Mouse (Mus musculus): ENCODE measurements around the gene Ddi1. TPM values are rescaled to one million over a fixed set of nuclear protein-coding genes. Genes with fewer than 3 reads are reported as not detected.
"Not testable (repeated sequence)": the region's sequence is repeated elsewhere in the genome, so short reads cannot be mapped to it uniquely, and the experiment has no call there.

The Ddi1 gene
- total RNA-seq (2021) = not detected

DNA sequence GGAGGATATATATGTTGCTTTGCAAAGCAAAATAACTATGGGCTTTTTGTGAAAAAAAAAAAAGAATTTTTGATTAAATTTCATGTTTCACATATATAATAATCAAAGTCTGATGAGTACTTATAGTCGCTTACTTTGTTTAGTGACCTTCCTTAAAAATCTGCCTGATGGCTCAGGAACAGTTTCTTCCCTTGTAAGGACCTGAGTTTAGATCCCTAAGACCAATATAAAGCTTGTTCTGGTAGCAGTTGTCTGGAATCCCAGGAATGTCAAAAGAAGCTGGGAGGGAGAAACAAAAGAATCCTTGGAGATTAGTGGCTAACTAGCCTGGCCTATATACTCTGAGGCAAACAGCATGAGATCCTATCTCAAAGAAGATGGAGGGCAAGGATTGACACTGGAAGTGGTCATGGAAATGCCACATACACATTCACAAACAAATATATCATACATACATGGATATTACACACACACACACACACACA is at the start of gene Ddi1:
Gene Ddi1 (minus strand): TSS at position 51 of the 485 bp plus-strand sequence.
- no peak for DNase-seq (ENCODE audit: low spot score)
- intact Hi-C loops (cut with DNase I) = no loop called here

DNA sequence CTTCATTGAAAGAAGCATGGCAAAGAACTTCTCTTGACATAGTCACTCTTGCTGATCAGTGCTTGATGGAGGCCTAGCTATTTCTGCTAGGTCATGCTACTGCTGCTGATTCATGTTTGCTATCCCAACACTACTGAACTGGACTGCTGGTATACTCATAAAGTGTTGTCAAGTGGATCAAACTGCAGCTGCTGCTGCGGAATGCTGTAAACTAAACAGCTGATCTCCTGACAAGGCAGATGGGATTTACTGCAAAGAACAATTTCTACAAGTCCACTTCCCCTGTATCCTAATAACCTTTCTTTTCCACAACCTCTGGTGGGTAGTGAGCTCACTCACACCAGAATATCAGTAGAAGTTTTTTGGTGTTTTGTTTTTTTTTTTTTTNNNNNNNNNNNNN is 47.5 kb upstream of the Ddi1 start:
- intact Hi-C loops (cut with DNase I) = no loop called here
- DNase-seq (ENCODE audit: low spot score) = no peak

DNA sequence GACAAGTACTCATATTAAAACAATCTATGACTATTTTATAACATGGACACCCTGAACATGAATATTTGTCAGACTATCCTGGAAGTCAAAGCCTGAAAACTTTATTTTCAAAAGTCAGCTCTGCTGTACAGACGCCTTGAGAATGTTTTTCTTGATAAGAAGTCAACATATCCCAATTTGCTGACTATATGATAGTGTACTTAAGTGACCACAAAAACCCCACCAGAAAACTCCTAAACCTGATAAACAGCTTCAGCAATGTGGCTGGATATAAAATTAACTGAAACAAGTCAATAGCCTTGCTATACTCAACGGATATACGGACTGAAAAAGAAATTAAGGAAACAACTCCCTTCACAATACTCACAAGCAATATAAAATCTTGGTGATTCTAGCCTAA is 36.2 kb upstream of the Ddi1 start:
- intact Hi-C loops (cut with DNase I) = no loop called here
- no peak for DNase-seq (ENCODE audit: low spot score)

DNA sequence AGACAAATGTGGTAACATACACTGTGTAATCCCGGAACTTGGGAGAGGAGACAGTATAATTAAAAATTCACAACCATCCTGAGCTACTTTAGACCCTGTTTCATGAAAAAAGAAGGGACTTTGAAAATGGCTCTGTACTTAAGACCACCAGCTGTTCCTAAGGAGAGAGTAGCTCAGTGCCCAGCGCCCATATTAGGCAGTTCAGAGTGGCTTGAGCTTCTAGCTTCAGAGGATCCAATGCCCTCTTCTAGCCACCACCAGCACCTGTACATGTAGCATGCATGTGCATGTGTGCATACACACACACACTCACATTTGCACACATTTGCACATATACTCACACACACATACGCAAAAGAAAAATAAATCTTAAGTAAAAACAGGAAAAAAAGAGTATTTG is 34.9 kb upstream of the Ddi1 start:
- DNase-seq (ENCODE audit: low spot score) = no peak
- intact Hi-C loops (cut with DNase I) = no loop called here

DNA sequence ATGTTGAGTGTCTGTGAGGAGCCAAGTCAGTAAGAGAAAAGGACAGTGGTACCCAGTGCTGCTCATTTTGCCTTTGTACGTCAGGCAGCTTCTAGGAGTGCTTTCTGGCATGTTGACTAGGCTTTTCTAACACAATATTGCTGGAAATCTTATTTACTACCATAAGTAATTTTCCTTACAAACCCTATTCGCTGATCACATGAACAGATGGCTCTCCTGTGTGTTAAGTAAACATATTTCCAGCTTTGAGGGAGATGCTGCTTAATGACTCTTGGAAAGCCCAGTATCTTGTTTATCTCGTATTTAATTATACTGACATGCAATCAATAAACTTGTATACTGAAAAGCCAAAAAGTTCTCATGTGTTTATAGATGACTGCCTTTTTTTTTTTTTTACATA is 32.4 kb upstream of the Ddi1 start:
- intact Hi-C loops (cut with DNase I) = no loop called here
- DNase-seq (ENCODE audit: low spot score) = no peak

DNA sequence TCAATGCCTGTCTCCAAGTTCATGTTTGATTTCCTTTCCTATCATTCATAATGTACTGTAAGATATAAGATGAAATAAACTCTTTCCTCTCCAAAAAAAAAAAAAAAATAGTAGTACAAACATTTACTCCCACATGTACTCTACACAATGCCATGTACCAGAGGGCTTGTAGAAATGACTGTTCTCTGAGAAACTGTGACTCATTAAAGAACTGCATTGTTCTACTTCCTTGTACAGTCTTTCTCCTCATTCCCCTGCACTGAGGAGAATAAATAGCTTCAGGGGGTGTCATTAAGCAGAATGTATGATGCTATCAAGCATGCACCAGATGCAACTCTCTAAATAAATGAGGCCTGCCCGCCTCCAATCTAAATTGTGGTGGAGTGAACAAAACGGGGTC is 28.9 kb upstream of the Ddi1 start:
- no peak for DNase-seq (ENCODE audit: low spot score)
- intact Hi-C loops (cut with DNase I) = no loop called here

DNA sequence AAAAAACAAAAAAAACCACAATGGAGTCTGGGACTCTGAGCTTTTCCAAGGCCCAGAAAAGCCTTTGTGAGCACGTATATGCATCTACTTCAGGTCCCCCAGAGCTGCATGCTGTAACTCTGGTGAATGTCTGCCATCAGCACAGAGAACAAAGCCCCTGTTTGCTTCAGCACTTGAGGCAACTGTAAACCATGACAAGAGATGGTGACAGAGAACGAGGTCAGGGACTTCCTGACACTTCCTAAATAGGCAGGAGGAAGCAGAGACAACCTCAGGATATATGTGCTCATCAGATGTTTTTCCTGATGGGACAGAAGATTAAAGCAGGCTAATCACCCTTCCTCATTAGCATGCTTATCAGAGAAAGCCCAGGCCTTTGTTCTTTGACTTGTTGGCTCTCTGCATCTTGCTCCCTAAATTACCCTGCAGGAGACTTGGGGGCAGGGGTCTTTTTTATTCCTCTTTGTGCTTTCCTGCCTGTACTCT is 19.6 kb upstream of the Ddi1 start:
- intact Hi-C loops (cut with DNase I) = no loop called here
- DNase-seq (ENCODE audit: low spot score) = no peak

DNA sequence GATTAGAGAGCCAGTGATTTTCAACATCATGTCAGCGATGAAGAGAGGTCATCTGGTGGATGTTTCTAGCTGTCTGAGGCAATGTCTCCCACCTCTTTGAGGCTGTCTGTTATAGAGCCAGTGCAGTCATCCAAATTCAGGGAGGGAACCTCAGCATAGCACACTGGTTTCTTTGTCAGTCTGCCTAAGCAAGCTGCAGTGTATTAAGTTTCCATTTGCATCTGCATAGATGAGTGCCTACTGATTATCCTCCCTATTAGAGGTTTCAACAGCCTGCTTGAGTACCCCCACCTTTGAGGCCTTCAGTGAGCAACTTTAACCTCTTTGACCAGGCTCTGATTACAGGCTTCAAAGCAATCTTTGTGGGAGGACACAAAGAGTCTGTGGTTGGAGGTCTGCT is 17.1 kb upstream of the Ddi1 start:
- intact Hi-C loops (cut with DNase I) = no loop called here

DNA sequence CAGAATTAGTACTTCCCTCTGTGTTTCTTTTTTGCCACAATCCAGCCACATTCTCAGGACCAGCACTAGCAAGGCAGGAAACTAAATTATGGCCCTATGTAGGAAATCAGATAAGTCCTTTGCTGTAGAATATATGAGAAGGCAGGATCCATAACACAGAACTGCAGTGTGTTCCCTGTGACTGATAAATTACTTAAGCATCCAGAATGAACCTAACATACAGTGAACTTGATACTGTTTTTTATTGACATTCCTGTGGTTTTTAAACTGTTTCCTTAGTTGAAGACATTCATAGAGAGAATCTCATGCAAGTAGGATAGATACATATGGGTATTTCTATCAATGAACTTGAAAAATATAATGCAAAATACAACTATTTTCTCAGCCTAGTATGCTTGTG is 7.9 kb upstream of the Ddi1 start:
- intact Hi-C loops (cut with DNase I) = no loop called here
- DNase-seq (ENCODE audit: low spot score) = no peak

More for the DNA sequence above, 17.1 kb upstream of the Ddi1 start:
- DNase-seq (ENCODE audit: low spot score) = no peak

DNA sequence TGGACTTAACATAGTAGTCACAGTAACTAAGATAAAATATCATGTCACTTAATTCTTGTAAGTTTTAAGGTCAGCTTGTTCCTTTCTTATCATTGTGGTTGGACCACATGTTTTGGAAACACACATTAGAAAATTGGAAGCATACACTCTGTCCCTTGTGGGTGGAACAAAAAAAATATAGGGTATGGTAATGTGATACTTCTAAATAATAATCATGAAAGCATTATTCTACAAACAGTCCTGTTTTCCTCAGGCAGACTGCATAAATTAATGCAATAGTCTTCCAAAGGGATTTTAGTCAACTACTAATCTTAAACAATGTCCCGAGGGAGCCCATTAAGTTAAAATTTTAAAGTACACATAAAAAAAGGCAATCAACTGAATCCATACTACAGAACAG is 6.7 kb upstream of the Ddi1 start:
- intact Hi-C loops (cut with DNase I) = no loop called here
- no peak for DNase-seq (ENCODE audit: low spot score)

DNA sequence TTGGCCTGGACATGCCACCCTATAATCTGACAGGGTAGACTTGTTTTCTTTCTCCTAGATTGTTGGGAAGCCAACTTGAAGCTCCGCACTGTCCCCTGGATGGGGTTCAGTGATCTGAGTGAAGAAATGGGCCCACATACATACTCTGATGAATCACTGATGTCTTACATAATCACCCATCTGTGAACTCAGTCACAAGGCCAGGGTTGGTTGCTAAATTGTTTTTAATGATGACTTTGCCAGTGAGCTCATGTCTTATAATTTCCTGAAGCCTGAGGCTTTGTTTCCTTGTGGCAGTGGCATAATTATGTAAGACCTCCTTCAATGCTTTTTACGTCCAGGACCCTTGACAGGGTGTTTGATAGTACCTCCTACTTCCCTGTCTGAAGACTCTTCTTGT is 4.8 kb downstream of the Ddi1 start:
- no peak for DNase-seq (ENCODE audit: low spot score)
- intact Hi-C loops (cut with DNase I) = no loop called here

DNA sequence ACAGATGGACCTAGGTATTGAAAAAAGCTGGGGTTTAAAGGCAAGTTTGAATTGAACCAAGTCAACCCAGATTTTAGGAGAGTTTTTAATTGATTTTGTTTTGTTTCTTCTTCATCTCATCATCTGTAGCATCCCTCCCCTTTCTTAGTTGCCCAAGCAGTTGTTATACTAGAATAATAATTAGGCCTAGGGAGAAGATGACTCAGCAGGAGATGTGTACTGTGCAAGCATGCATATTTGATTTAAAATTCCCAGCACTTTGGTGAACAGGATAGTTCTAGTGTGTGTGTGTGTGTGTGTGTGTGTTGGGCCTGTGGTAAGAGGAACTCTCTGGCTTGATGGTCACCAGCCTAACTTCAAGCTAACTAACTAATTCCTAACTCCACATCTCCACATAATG is 12.6 kb downstream of the Ddi1 start:
- intact Hi-C loops (cut with DNase I) = no loop called here
- no peak for DNase-seq (ENCODE audit: low spot score)

DNA sequence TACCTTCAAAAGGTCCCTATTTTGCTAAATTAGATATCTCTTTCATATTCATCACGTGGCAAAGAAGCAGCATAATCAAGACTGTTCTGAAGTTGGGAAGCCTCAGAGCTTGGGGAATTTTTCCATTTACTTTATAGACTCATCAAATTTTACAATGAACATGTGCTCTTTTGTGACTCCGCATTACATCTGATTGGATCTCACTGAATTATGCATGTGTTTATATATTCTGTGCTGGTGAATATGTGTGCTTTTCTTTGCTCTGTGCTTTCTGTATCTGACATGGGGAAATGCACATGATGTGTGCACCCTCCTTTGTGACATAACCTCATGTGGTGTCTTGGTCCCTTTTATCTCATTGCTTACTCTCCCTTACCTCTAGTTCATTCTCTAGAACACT is 17.7 kb downstream of the Ddi1 start:
- intact Hi-C loops (cut with DNase I) = no loop called here
- DNase-seq (ENCODE audit: low spot score) = no peak

DNA sequence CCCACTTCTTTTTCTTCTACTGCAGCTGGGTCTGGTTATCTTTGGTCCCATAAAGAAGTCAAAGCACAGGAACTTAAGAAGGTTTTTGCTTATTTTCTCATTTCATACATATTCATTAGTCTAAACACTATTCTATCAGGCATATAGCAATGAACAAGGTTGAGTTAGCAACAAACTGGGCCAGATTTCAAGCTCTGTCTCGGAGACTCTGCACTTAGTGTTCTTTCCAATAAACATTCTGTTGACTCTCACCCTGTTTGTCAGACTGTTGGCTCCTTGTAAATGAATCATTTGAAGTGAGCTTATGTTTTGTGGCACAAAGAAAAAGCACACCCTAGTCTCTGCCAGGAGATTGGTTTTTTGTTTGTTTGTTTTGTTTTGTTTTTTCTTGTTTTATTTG is 19.3 kb downstream of the Ddi1 start:
- DNase-seq (ENCODE audit: low spot score) = no peak
- intact Hi-C loops (cut with DNase I) = no loop called here

DNA sequence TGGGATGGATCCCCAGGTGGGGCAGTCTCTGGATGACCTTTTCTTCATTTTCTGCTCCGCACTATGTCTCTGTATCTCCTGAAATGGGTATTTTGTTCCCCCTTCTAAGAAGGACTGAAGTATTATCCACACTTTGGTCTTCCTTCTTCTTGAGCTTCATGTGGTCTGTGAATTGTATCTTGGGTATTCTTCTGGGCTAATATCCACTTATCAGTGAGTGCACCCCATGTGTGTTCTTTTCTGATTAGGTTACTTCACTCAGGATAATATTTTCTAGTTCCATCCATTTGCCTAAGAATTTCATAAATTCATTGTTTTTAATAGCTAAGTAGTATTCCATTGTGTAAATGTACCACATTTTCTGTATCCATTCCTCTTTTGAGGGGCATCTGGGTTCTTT is 33.7 kb downstream of the Ddi1 start:
- intact Hi-C loops (cut with DNase I); DNase-seq (ENCODE audit: low spot score): not testable (repeated sequence)

DNA sequence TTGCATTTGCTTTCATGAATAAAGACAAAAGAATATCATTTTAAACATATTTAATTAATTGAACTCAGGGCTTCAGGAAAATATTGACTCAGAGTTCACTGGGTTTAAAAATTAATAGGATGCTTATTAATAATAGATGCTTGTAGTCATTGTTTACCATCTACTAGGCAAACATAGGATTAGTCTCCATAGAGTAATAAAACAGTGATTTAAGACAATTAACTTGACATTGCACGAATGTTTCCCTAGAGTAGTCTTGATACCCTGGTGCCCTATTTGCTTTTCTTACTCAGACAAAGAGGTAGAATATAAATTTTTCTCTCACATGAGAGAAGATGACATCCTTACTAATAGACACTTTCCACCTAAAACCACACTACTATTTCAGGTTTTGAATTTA is 52.1 kb downstream of the Ddi1 start:
- no peak for DNase-seq (ENCODE audit: low spot score)

DNA sequence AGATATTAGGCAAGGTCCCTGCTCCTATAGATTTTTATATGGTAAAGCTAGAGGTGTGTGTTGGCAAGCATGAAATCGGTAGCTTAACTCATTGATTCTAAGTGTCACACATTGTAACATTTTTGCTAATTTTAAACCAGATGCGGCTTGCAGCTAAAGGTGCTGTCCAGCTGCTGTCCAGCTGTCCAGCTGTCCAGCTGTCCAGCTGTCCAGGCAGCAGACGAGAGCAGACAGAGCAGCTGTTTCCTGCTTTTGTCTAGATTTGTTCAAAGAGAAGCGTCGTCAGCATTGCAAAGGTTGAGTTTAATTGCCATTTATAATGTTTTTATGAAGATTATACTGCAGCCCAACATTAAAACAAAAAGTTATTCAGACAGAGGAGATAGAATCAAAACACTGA is 56.8 kb downstream of the Ddi1 start:
- no peak for DNase-seq (ENCODE audit: low spot score)
- intact Hi-C loops (cut with DNase I) = no loop called here

More for the DNA sequence above, 52.1 kb downstream of the Ddi1 start:
- intact Hi-C loops (cut with DNase I) = no loop called here

Other genes starting within 250 kb of the Ddi1 start
- gene Pdgfd, start 101.3 kb downstream of the Ddi1 start, total RNA-seq (2021) = 10 to 100 TPM; 11.9 to 13.4 TPM

All from heart, postnatal 25 days (tissue).